Mouse (Mus musculus) small intestine, adult 2 months (tissue): Measurements from ENCODE around the gene Notch1. TPM values are rescaled to one million over a fixed set of nuclear protein-coding genes. Genes with fewer than 3 reads are reported as not detected.

Experiments used
- H3K27ac ChIP-seq: fragments of 200-500 bp; 2 replicates; pipeline ENCODE4 v1.5.1; 2012; ENCODE audit warnings: low read depth, low read length, control low read depth, inconsistent platforms; ENCODE audit not compliant: insufficient read depth
- H3K27me3 ChIP-seq: fragments of 200-500 bp; 2 replicates; pipeline ENCODE4 v1.6.1; 2012; ENCODE audit warnings: mild to moderate bottlenecking, moderate library complexity, low read length, inconsistent platforms; ENCODE audit not compliant: control insufficient read depth, insufficient read depth
- H3K36me3 ChIP-seq: fragments of 200-500 bp; 2 replicates; pipeline ENCODE4 v1.6.1; 2012; ENCODE audit warnings: mild to moderate bottlenecking, low read length, control low read depth, inconsistent platforms; ENCODE audit not compliant: control insufficient read depth, insufficient read depth
- H3K4me1 ChIP-seq: fragments of 200-500 bp; 2 replicates; pipeline ENCODE4 v1.6.1; 2012; ENCODE audit warnings: low read length, inconsistent platforms, mixed read lengths; ENCODE audit not compliant: control insufficient read depth, insufficient read depth, insufficient read length
- H3K4me3 ChIP-seq: fragments of 200-500 bp; 2 replicates; pipeline ENCODE4 v1.5.1; 2012; ENCODE audit warnings: low read depth, mild to moderate bottlenecking, control low read depth, inconsistent platforms, low read length, moderate library complexity
- CTCF ChIP-seq: fragments of 200-500 bp; IDR thresholded peaks from 2 replicates; pipeline ENCODE4 v1.5.1; 2012; ENCODE audit warnings: low read depth, mild to moderate bottlenecking, control low read depth, inconsistent platforms, low read length, moderate library complexity, mixed read lengths; ENCODE audit not compliant: insufficient replicate concordance, insufficient read length; ENCODE audit errors: extremely low read depth
- POLR2A ChIP-seq: fragments of 200-500 bp; IDR thresholded peaks from 2 replicates; pipeline ENCODE4 v1.6.1; 2012; ENCODE audit warnings: low read depth, mild to moderate bottlenecking, control low read depth, inconsistent platforms, low read length, moderate library complexity
- WGBS: fragments of 180-500 bp; shearing (Covaris S2); methylation state at CpG from one replicate; pipeline ENCODE4 v1.1.7; 2018; 5-methylcytosine and 5-hydroxymethylcytosine counted together
- polyA plus RNA-seq: library from polyadenylated mRNA; depleted of rRNA; stranded (reverse); fragments of >200 nt; gene quantifications from 2 replicates; pipeline ENCODE4 v1.2.3, GENCODE M21; 2012

The Notch1 gene
- polyA plus RNA-seq, 1 experiment = 19.6 TPM

DNA sequence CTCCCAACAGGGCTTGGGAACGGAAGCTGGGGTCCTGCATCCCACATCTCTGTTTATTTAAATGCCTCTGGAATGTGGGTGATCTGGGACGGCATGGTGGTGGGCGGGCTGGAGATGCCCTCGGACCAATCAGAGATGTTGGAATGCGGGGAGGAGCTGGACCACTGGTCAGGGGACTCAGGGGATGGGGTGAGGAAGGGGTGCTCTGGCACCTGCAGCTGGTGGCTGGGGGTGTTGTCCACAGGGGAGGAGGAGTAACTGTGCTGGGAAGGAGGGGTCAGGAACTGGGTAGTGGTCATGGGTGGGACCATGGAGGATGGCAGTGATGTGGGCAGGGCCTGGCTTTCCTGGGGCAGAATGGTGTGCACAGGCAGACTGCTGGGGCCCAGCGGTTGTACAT, 57.0 kb downstream of the Notch1 start:
- peaks cover 25% of the 10 kb centered on the region for H3K4me1 ChIP-seq
- H3K27me3 ChIP-seq = no peaks in the 10 kb centered on the region
- TF ChIP-seq CTCF = no peak
- TF ChIP-seq POLR2A = no peak
- 63% methylated on average over 6 of the region's 6 CpGs for WGBS
- H3K4me3 ChIP-seq = no peak overlapping the region
- peaks cover 36% of the 10 kb centered on the region for H3K36me3 ChIP-seq
- no peak overlapping the region for H3K27ac ChIP-seq

DNA sequence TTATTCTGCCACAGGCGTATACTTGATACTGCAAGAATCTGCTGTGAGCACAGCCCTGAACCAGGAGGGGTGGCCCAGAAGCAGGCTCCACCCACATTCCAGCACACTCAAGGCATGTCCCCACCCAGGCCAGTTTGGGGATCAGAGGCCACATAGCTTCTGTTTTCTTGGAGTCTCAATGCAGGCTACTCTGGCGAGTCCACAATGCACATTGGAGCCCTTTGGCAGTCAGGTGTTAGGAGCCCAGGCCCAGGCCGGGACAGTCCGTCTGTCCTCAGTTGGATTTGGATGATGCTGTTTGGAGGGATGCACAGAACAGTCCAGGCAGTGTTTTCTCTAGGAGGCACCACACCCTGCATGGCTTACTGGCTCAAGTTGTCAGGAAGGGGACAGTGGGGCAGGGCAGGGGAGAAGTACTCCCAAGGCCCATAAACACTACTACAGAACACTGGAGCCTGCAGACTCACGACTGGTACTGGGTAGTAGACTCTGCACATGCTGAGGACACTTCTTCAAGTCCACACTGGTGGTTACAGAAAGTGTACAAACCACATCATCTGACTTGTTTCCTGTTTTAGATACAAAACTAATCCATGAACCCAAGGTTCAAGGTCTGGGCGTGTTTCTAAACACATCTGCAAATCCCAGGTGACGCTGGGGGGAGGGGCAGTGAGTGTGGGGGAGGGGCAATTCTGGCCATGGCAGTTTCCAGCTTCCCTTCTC, 57.9 kb downstream of the Notch1 start:
- H3K4me1 ChIP-seq = peaks cover 25% of the 10 kb centered on the region
- no peak overlapping the region for H3K4me3 ChIP-seq
- H3K36me3 ChIP-seq = peaks cover 29% of the 10 kb centered on the region
- no peak for TF ChIP-seq POLR2A
- no peak for TF ChIP-seq CTCF
- no peaks in the 10 kb centered on the region for H3K27me3 ChIP-seq
- peak overlapping the region; percentile 91 for H3K27ac ChIP-seq
- WGBS = 19% methylated on average over 7 of the region's 7 CpGs

DNA sequence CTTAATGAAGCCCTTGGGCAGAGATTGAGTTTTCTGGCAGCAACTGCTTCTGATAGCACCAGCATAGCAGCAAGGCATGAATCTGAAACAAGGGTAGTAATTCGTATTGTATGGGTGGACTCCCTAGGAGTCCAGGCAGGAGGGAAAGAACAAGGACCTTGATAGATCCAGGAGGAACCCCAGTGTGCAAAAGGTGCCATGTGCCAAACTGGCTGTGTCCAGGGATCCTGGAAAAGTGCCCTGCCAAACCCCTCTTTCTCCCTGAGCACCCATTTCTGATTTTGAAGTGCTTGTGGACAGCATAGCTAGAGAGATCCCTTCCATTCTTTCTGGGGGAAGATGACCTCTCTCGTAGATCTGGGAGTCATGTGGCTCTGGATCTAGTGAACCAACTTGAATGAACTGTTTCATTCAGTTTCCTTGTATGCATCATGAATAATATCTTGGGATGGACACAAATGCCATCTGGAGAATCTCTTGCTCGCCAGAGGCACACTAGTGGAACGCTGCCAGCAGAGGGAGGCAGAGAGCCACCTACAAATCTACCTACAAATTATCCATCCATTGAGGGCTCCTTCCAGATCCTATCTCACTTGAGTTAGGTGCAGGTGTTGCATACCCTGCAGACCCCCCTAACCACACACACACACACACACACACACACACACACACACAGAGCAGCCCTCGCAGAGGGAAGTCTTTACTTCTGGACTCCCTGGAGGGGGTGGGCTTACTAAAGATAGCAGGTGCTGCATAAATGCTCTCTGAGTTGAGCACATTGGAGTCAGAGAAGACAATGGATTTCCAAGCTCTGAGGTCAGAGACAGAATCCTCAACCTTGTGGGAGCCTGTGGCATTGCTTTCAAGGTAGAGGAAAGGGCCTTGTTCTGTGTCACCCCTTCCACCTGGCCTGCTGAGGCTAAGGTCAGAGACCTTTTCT, 67.1 kb downstream of the Notch1 start:
- no peak overlapping the region for H3K4me3 ChIP-seq
- H3K4me1 ChIP-seq = peaks cover 6% of the 10 kb centered on the region
- 23% methylated on average over 5 of the region's 5 CpGs for whole genome bisulfite sequencing
- H3K27me3 ChIP-seq = no peaks in the 10 kb centered on the region
- TF ChIP-seq CTCF (peak; percentile 85; the same call in 1 of the 2 replicates), POLR2A (no peak)
- H3K27ac ChIP-seq = no peak overlapping the region
- no peaks in the 10 kb centered on the region; the same call in 1 of the 2 replicates for H3K36me3 ChIP-seq

DNA sequence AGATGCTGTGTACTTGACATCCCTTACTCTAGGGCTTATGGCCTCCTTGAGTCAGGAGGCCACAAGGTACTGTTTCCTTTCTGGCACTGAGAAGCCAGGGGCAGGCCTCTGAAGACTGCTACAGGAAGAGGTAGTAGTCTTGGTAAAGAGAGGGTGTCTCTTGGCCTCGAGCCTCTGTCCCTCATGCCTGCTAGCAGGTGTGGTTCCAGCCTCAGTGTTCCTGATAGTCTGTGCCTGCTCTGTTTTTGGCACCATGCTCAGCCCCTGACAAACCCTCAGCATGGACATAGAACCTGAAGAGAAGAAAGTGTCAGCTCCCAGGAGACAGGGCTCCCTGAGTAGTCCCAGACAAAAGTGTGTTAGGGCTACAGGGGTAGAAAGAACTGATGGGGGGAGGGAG, 69.0 kb downstream of the Notch1 start:
- Histone ChIP-seq H3K36me3 (no peaks in the 10 kb centered on the region; the same call in 1 of the 2 replicates), H3K27me3 (no peaks in the 10 kb centered on the region), H3K4me3 (no peak overlapping the region), H3K27ac (no peak overlapping the region), H3K4me1 (peaks cover 6% of the 10 kb centered on the region)
- no peak for TF ChIP-seq CTCF
- TF ChIP-seq POLR2A = no peak
- 36% methylated on average over 1 of the region's 1 CpGs for WGBS

DNA sequence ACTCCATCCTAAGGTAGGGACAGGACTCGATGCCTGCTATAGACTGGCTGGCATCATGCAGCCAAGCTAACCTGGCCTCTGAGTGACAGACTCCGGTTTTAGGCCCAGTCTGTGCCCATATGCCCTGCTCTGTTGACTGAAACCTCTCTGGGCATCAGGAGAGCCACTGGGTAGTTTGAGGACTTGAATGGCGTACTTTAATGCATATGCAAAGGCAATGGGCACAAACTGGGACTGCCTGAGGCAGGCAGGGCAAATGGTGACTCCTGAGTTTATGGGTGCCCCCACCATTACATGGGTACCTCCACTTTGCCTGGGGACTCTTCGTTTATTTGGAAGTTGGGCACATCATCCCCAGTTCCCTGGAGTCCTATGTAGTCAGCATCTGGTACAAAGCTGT, 69.8 kb downstream of the Notch1 start:
- peak overlapping the region; percentile 40 for H3K4me3 ChIP-seq
- 66% methylated on average over 4 of the region's 4 CpGs for WGBS
- H3K27ac ChIP-seq = no peak overlapping the region
- peaks cover 6% of the 10 kb centered on the region for H3K4me1 ChIP-seq
- TF ChIP-seq CTCF (no peak), POLR2A (no peak)
- no peaks in the 10 kb centered on the region for H3K27me3 ChIP-seq
- peaks cover 2% of the 10 kb centered on the region for H3K36me3 ChIP-seq

DNA sequence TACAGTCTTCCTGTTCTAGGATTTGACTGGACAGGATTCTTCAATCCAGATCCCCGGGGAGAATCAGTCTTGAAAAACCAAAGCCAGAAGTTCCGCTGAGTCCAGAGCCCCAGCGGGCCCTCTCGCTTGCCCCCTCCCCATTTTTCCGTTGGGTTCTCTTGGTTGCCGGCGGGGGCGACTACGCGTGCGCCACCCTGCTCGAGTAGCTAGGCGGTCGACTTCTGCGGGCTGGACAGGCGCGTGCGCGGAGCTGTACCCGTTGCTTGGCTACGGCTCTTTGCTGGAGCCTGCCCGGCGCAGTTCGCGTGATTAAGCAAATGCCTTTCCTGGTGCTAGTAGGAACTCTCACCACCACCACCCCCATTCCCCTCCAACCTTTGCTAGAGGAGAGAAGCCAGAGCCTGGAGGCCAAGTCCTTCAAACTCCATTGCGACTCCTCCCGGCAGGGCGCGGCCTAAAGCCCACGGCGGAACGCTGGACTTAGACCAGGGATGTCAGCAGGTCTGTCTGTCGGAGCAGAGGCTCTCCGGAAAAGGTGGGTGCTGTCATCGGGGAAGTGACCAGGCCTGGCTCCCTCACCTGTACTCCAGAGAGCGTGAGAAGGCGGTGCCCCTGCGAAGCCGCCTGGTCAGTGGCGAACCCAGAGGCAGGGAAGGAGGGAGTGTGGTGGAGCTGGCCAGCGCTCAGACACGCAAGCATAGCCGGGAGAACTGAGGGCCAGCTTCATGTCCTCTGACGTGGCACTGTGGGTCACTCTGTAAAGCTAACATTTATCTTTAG, 70.6 kb downstream of the Notch1 start:
- peaks cover 10% of the 10 kb centered on the region for H3K36me3 ChIP-seq
- peak overlapping the region; percentile 79 for H3K27ac ChIP-seq
- under 1% methylated on average over 44 of the region's 44 CpGs for WGBS
- peaks cover 6% of the 10 kb centered on the region for H3K4me1 ChIP-seq
- TF ChIP-seq CTCF (peak; percentile 11; the same call in 1 of the 2 replicates), POLR2A (peak; percentile 32; the same call in 1 of the 2 replicates)
- no peaks in the 10 kb centered on the region for H3K27me3 ChIP-seq
- H3K4me3 ChIP-seq = peak overlapping the region; percentile 87
